Mouse (Mus musculus): ENCODE data around the gene Tpp1.

The Tpp1 gene

DNA sequence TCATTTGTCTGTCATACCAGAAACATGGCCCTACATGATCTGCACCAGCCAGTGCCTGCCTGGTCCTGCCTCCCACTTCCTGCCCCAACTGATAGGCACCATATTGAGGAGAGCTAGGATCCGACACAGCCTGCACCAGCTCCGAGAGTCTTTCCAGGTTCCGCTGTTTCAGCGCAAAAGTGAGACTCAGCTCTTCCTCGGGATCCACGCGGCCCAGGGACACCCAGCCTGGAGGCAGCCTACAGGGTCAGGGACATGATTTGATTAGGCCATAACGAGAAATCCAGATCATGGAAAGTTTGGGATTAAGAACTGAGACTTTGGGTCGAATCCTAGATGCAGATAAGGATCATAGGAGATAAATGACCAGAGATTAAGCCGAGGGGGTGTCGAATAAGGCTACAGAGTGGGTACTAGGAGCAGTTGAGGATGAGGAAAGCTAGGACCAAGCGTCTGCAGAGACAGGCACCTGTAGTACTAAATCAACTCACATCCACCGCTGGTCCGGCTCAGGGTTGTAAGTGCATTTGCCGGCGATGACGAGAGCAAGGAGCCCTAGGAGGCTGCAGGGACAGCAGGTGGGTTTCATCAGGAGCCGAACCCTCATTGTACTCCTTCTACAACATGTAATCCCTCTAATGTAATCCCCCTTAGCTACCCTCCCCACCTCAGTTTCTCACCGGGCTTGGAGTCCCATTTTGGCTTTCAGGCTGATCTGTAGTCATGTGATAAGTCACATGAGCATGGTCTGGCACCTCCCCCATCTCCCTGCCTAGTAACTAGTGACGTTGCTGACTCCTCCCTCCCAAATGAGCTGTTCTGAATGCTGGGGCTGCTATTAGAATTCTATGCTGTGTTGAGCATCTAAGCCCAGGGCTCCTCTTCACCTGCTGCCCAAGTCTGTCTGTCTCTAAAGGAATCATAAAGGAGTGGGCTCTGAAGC lies at the start of gene Tpp1:
Gene Tpp1 (minus strand): TSS at position 745 of the 943 bp plus-strand sequence.
- in situ Hi-C loops (cut with MboI; ENCODE audit: unreplicated experiment in 2 of 2): no loop called here

DNA sequence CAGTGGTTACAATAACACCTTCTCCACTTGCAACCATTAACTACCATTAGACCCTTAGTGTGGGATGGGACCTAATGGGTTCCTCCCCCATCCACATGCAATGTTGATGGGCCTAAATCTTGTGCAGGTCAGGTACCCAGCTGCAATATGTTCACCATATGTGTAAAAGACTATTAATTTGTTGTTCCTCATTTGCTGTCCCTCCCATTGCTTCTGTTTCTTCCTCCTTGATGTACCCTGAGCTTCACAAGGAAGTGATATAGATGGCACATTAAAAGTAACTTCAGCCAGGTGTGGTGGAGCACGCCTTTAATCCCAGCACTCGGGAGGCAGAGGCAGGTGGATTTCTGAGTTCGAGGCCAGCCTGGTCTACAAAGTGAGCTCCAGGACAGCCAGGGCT lies 44.9 kb upstream of the Tpp1 start:
- in situ Hi-C loops (cut with MboI; ENCODE audit: unreplicated experiment in 2 of 2): no loop called here

DNA sequence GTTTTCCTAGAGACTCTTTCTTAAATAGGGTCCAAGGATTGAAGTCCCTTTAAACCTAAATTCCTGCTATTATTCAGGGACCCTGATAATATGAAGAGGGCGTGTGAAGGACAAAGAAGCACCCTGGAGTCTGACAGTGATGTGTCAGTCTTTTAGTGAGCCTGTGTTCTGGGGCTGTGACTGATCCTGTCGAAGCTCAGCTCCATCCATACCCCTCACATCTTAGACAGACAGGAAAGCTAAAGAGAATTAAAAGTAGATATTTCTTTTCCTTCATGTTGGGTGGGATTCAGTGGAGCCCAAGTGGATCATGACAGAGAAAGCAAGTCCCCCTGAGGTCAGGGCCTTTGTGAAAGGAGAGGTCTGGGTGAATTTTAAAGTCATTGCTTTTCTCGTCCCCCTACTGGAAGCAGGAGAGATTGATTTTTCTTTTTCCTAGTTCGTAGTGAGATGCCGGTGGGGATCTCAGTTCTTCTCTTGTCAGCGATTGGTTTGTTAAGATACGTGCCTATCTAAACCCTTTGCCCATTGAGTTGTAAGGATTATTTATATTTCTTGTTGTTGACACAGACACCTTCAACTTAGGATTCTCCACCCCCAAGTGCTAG lies 43.8 kb upstream of the Tpp1 start:
- in situ Hi-C loops (cut with MboI; ENCODE audit: unreplicated experiment in 2 of 2): no loop called here

DNA sequence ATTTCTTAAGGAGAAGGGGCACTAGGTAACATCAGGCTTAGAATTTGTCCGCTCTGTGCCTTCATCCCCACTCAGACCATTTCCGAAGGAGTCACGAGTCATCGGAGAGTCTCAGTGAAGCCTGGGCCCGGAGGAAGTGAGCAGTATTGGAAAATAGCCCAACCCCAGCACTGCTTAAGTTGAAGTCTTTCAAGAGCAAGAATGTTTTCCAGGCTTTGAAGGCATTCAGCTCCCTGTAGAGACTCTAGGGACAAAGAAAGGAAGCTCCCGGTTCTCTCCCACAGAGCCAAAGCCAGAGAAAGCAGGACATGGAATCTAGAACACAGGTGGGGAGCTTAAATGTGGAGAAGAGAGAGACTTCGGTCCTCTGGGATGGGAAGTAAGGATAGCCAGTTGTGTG lies 41.7 kb upstream of the Tpp1 start:
- in situ Hi-C loops (cut with MboI; ENCODE audit: unreplicated experiment in 2 of 2): no loop called here

- in situ Hi-C loops (cut with MboI; ENCODE audit: unreplicated experiment in 2 of 2): no loop called here
Measured at GRCm38 (mm10) chr7:105791147-105791546, 39.1 kb upstream of the Tpp1 start.

DNA sequence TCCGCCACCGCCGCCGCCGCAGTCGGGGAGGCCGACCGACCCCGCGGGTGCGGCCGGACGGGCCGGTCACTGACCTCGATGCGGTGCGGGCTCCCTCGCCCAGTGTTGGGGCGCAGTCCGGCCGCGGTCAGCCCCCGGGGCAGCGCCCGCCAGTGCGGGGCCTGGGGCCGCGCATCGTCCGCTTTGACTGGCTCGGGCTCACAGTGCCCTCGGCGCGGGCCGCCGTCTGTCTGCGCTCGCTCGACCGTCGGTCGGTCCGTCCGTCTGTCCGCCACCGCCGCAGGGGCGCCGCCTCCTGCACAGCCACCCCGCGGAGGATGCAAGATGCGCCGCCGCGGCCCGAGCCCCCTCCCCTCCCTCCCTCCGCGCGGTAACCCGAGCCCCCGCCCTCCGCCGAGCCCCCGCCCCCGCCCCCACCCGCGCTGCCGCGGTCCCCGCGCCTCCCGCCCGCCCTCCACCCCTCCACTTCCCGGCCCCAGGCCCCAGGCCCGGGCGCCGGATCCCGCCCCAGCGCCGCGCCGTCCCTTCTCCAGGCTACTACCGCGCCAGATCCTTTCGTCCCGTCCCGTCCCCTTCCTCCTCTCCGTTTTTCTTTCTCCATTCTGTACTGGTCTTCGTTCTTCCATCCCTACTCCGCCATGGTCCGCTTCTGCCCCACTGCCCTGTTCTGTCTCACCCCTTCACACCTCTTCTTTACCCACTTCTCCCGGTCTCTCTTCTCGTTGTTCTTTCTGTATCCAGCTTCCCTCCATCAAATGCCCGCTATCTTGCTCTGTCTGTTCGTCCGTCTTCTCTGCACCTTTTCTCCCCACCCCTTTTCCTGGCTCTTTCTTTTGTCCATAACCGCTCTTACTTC lies 35.5 kb upstream of the Tpp1 start, which contains the start of gene Dchs1:
Gene Dchs1 (minus strand): TSS at position 370 of the 856 bp plus-strand sequence.
- in situ Hi-C loops (cut with MboI; ENCODE audit: unreplicated experiment in 2 of 2): no loop called here

DNA sequence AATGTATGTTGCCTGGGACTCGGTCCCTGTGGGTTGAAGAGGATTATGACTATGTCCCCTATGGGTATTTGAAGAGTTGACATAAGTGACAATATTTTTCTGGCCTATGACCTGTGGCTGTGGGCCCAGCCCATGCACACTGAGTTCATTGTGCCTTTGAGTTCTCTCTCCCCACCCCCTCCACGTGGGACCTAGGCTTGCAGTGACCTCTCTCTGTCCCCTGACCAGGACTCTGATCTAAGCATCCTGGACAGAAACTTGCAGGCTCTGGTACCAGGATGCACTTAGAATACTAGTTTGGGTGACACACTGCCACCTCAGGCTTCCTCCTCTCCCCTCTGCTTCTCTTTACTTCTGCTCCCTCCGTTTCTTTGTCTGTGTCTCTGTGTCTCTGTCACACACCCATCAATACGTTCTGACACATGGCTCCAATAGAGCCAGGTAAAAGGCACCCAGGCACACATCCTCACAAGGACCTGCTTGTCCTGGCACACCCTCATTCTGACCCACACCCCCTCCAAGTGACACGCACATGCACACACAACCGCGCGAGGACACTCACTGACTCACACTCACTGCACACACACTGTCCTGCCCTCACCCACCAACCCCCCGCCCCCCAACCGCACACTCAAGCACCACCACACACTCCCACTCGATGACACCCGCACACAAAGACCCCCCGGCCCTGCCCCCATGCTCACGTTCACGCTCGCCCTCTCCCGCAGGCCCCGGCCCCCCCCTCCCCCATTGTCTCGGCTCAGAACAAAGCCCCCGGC lies 34.7 kb upstream of the Tpp1 start:
- in situ Hi-C loops (cut with MboI; ENCODE audit: unreplicated experiment in 2 of 2): no loop called here

GRCm38 (mm10) chr7:105784556-105784955 lies 32.5 kb upstream of the Tpp1 start:
- in situ Hi-C loops (cut with MboI; ENCODE audit: unreplicated experiment in 2 of 2): no loop called here

GRCm38 (mm10) chr7:105783861-105784260 lies 31.8 kb upstream of the Tpp1 start:
- in situ Hi-C loops (cut with MboI; ENCODE audit: unreplicated experiment in 2 of 2): no loop called here

DNA sequence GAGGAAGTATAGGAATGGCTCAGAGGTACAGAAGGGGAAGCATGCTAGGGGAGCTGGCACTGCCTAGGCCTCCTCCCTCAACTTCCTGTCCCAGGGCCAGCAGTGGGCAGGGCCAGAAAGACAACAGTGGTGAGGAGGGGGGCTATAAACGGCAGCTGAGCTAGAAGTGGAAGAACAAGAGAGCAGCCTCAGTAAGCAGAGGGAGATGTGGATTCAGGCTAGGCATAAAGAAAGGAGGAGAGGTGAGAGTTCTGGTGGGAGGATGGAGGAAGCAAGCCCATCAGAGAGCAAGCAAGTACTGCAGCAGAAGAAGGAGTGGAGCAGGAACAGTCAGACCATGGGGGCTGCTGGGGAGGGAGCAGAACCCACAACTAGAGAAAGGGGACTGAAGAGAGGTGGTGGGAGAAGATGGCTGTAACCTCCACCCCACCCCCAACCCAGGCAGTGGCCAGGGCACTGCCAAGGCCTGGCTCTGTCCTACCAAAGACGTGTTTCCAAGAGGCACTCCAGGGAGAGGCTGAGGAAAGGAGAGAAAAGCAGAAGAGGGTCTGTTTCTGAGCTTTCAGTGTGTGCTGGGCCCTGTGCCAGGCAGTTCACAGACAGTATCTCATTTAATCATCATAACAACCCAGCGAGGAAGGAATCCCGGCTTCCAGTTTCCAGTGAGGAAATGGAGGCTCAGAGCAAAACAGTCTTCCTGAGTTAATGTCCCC lies 26.7 kb upstream of the Tpp1 start:
- in situ Hi-C loops (cut with MboI; ENCODE audit: unreplicated experiment in 2 of 2): no loop called here

DNA sequence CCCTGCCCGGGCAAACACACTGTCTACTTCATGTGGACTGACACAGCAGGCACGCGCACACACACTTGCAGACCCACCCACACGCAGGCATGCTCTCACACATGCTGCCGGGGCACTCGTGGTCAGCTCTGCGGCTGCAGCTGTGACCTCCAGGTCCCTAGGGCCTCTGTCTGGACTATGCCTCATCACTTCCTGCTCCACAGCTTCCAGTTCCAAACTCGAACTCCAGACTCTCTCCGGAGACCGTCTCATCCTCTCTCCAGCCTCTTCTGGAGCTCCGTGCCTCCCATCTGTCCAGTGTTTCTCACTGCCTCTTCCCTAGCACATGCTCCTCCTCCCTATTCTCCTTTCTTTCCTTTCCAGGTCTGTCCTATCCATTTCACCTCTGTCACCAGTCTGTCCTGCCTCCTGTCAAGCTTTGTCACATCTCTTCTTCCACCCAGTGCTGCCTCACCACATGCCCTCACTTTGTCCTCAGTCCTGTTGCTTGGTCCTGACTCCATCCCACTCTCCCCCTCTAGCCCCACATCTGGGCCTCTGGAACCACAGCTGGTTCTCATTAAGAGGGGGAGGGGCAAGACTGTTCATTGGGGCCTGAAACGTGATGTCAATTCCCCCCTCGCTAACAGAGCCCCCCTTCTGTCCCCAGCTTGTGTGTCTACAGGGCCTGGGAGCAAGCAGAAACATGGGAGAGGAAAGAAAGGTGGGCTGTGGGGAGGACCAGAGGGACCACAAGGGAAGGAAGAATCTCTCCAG lies 25.9 kb upstream of the Tpp1 start:
- in situ Hi-C loops (cut with MboI; ENCODE audit: unreplicated experiment in 2 of 2): no loop called here

GRCm38 (mm10) chr7:105777316-105777715 lies 25.3 kb upstream of the Tpp1 start:
- in situ Hi-C loops (cut with MboI; ENCODE audit: unreplicated experiment in 2 of 2): no loop called here

DNA sequence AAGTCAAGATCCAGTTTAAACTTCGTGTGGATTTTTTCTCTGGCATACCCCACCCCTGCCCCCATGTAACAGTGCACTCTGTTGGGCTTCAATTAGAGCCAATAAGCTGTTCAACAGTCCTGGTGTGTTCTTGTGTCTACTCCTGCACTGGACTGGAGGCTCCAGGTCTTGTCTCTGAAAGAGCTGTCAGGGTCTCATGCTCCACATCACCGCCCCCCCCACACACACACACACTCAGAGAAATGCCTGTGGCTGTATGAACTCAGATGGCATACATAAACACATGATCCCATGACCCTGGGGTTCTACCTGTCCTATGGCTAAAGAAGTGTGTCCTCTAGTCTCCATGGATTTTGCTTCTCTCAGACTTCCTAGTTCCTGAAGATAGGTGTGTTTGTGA lies 24.0 kb upstream of the Tpp1 start:
- in situ Hi-C loops (cut with MboI; ENCODE audit: unreplicated experiment in 2 of 2): no loop called here

- in situ Hi-C loops (cut with MboI; ENCODE audit: unreplicated experiment in 2 of 2): no loop called here
Measured at GRCm38 (mm10) chr7:105774661-105775060, 22.6 kb upstream of the Tpp1 start.

- in situ Hi-C loops (cut with MboI; ENCODE audit: unreplicated experiment in 2 of 2): no loop called here
Measured at GRCm38 (mm10) chr7:105773041-105773440, 21.0 kb upstream of the Tpp1 start.

DNA sequence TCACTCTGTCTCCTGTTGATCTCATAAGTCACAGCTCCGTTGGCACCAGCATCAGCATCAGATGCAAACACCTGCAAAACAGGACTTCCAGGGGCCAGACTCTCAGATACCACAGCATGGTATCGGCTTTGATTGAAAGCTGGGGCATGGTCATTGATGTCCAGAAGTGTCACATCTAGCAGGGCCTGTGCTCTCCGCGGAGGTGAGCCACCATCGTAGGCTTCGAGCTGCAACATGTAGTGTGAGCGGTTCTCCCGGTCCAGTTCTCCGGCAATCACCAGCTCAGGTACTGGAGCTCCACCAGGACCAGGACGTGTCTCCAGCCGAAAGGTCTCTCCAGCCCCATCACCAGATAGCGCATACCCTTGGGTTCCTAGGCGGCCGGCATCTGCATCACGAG lies 20.3 kb upstream of the Tpp1 start:
- in situ Hi-C loops (cut with MboI; ENCODE audit: unreplicated experiment in 2 of 2): no loop called here

- in situ Hi-C loops (cut with MboI; ENCODE audit: unreplicated experiment in 2 of 2): no loop called here
Measured at GRCm38 (mm10) chr7:105769959-105770358, 17.9 kb upstream of the Tpp1 start.

DNA sequence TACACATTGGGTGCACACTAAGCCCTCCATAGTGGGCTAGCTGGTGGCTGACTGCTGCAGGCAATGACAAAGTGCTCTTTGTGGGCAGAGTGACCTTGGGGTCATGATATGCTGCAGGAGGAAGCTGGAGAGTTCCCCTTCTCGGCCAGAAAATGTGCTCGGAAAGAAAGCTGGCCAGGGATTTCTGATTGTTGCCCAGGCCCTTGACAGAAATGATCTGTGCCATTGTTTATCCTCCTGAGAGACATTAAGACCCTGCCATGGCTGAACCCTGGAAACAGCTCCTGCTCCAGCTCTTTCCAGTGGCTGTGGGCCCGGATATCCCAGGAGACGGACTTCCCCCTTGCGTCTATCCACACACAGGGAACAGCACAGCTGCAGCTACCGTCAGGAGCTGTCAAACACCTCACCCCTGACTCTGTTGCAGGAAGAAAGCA lies 15.7 kb upstream of the Tpp1 start:
- in situ Hi-C loops (cut with MboI; ENCODE audit: unreplicated experiment in 2 of 2): no loop called here

DNA sequence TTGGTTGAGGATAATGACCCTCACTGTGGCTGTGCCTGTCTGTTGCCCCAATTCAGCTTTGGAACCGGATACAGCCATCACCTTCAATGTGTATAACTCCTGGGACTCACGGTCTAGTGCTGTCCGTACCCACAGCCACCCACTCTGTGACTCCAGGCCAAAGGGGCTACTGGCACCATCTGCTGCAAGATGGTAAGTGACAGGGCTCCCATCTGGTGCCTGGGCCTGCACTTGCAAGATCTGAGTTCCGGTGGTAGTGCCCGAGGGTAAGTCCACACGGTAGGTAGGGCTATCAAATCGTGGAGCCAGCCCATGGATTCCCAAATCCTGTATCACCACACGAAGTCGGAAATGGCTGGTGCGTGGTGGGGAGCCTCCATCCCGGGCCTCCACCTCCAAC lies 12.3 kb upstream of the Tpp1 start:
- in situ Hi-C loops (cut with MboI; ENCODE audit: unreplicated experiment in 2 of 2): no loop called here

Measured in v-Abl transformed pro-B cells (cell line).